Mouse (Mus musculus) brain, adult 2 months (tissue): ENCODE measurements around the gene Rps15.

Experiments
- DNase-seq: peaks from one replicate; pipeline ENCODE4 v3.0.0; 2011; ENCODE audit warnings: low read depth, low spot score

Rps15 gene

DNA sequence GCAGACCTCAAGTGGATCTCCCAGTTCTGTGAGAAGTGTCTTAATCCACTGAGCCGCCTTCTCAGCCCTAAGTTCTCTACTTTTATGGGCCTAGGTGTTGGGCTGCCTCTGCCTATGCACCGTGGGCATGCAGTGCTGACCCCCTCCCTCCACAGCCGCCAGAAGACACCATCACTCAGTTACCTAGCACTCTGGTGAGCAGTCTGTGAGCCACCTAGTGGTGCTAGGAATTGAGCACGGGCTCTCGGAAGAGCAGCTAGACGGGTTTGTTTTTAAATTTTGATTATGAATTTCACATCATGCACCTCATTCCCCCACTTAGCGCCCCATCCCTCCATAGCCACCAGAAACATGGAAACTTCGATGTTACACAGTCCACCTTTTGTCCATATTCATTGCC is 3.6 kb upstream of the Rps15 start:
- DNase-seq = no peak

DNA sequence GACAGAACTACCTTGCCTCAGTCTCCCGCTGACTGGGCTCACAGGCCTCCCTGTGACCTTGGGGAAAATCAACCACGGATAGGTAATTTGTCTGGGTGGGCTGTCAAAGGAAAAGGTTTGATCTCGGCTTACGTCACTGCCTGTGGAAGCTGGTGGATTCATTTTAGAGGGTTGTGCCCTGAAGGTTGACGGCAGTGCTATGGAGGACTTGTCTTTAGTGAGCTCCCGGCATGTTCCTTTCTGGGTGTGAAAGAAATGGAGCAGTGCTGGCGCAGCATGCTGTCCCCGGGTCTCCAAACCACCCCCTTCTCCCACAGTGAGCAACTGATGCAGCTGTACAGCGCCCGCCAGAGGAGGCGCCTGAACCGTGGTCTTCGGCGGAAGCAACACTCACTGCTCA is 1.1 kb downstream of the Rps15 start:
- DNase-seq = no peak

DNA sequence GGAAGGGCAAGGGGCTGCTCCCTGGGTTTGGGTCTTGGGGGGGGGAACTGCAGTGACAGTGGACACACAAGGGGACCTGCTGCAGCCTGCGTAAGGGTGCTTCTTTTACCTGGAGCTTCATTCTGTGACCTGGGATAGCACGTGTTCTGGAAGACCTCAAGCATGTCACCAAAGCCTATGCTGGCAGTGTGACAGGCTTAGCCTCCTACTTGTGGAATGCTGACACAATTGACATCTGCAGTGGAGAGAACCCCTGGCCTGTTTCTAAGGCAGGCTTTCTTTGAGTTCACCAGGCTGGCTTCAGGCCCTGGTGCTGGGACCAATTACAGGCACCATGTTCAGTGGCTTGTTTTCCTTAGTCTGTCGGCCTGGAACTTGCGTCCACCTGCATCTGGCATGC is 2.1 kb downstream of the Rps15 start:
- no peak for DNase-seq

DNA sequence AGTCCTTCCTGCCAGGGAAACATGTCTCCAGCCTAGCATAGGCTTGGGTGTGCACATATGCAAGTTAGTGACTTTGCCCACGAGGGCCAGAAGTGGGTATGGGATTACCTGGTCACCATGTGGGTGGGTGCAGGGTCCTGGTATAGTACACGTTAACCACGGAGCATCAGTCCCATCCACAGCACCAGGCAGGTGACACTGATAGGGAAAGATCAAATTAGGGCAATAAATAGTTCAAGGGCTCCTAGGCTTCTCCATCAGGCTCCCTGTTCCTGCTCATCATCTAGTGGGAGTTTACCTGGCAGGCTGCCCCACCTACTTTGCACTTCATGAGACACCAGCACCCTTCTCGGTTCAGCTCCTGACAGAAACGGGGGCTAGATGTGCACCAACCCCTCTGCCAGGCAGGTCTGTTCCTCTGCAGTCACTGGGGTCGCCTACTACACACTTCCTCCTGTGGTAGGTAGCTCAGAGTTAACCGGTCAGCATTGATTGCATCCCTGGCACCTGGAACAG is 2.6 kb downstream of the Rps15 start:
- no peak for DNase-seq

DNA sequence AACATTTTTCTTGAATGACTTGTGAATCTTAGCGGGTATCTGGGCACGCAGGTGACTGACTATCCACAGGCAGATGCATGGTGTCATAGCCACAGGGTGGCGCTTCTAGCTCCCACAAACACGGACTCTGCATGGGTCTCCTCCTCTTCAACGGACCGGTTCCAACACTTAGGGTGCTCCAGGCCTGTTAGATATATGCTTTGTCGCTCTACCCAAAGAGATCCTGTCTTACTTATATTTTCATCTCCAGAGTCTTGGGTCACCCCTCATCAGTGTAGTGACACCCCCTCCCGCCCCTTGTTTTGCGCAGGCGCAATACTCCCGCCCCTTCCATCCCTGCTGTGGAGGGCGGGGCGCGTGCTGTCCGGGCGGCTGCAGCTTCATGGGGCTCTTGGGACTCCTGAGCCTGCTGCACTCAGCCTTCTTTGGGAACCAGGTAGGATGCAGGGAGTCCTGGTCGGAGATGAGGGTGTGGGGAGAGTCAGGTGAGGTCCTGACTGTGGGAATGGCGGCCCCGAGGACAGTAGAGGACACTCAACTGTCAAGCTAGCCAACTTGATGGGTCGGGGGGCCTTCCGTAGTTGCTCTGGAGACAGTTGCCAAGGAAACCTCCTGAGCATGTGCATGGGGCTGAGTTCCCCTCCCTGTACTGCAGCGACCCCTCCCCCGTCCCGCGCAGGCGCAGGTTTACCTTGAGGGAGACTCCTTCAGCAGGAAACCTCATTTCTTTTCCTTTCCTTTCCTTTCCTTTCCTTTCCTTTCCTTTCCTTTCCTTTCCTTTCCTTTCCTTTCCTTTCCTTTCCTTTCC is 3.6 kb downstream of the Rps15 start, which contains the start of gene Apc2:
TSS of gene Apc2 (plus strand) at position 360 of the 808 bp plus-strand sequence.
- DNase-seq = peak; percentile 89

DNA sequence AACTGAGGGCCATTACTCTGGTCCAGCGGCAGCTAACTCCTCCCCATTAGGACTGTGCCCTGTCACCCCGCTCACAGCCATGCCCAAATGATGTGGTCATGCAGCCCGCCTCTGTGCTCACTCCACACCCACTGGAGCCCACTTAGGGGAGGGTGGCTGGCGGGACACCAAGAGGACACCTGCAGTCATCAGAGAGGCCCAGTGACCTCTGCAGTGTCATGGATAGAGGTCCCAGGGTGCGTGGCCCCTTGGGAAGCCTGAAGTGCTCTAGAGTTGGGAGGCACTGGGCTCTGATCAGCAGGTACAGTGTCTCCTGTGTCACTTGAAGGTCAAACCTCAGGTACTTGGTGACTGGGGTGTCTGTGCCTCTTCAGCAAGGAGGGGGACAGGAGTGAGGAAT is 4.6 kb downstream of the Rps15 start:
- no peak for DNase-seq

DNA sequence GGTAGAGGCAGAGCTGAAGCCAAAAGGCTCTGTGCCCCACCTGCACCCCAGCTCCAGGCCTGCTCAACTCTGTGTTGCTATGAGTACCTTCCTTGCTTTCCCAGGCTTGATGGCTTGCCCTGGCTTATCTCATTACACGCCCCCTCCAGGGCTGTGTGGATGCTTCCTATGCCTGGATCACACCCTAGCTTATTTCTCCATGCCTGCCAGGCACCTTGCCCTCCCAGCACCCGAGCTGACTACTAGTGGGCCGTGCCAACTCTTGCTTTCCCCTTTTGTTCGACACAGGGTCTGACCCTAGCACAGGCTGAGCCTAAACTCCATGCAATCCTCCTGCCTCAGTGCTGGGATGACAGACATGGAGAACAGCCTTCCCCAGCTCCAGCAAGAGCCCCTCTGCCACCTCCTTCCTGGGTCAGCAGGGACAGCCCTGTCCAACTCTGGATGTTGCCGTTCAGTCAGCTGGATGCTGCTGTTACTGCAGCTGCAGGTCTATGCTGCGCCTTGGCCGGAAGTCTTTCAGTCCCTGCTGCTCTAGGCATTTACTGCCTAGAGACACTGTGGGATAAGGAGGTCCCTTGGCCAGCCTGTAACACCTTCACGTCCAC is 5.4 kb downstream of the Rps15 start:
- DNase-seq = no peak

DNA sequence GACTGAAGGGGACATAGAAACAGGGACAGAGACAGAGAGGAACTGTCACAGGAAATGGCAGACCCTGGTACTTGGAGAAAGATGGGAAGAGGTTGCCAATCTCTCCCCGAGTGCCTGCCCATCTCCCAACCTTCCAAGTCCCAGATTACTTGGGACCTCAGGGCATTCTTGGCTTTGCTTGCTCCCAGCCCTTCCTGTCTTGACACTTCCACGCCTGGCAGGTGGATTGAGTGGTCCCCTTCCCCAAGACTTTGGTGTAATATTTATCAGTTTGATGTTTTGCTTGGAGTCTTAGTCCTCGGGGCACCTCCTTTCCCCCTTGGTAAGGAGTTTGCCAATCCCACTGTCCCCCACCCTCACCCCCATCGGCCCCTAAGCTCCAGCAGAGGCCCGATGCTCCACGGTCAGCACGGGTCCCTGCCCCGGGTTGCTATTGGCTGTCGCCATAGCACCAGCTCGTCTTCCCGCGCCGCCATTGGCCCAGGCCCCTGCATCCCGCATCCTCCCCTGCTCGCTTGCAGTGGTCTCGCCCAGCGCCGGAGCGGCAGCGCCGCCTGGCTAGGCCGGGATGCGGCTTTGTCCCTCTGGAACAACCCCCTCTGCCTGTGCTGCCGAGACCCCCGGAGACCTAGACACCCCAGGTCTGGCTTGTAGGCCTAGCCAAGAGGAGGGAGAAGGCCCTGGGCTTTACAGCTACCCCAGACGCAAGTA is 6.5 kb downstream of the Rps15 start:
- peak; percentile 98 for DNase-seq

DNA sequence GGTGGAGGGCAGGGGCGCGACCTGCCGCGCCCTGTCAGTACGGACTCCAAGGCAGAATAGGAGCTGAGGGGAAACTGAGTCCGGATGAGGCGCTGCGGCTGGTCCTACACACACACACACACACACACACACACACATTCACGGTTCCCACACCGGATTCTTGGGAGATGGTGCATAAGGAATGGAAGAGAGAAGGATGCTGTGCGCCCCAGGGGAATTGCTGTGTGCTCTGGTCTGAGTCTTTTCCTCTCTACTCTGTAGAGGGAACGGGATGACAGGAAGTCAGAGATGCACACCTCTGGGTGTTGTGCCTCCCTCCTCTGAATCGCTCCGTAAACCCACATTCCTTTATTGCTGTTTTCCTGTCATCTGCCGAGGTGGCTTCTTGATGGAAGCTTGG is 7.0 kb downstream of the Rps15 start:
- DNase-seq = peak; percentile 55

DNA sequence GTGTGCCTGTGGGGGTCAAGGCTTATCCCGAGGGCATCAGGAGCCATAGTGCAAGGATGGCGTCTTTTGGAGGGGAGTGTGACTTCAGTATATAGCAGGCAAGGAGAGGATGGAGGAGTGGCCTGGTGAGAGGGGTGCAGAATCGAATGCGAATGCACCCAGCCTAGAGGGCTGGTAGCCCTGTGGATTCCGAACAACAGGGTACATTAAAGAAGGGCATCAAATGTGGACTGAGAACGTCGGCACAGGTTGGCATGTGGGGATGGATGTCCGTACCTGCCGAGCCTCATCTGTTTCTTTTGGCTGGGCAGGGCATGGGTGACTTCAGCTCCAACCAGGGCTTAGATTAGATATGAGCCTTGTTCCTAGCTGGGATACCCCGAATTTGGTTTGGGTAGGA is 7.6 kb downstream of the Rps15 start:
- DNase-seq = no peak

DNA sequence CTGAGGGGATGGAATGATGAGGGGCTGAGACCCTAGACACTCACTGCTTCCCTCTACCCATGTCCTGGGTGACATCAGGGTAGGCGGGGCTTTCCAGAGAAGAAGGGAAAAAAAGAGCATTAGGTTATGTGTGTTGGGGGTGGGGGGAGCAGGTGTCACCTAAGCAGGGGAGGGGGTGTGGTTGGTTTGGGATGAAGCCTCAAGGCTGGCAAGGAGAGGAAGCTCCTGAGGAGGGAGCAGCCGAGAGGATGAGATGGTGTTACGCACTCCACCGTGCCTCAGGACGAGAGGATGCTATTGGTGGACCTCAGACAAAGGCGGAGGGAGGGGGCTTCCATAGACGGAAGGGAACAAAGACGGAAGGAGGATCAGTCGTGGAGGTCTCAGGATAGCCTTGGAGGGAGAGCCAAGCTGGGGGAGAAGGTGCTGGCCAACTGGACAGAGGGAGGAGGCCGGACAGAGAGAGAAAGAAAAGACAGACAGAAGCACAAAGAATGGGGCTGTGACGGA is 8.5 kb downstream of the Rps15 start:
- peak; percentile 79 for DNase-seq

DNA sequence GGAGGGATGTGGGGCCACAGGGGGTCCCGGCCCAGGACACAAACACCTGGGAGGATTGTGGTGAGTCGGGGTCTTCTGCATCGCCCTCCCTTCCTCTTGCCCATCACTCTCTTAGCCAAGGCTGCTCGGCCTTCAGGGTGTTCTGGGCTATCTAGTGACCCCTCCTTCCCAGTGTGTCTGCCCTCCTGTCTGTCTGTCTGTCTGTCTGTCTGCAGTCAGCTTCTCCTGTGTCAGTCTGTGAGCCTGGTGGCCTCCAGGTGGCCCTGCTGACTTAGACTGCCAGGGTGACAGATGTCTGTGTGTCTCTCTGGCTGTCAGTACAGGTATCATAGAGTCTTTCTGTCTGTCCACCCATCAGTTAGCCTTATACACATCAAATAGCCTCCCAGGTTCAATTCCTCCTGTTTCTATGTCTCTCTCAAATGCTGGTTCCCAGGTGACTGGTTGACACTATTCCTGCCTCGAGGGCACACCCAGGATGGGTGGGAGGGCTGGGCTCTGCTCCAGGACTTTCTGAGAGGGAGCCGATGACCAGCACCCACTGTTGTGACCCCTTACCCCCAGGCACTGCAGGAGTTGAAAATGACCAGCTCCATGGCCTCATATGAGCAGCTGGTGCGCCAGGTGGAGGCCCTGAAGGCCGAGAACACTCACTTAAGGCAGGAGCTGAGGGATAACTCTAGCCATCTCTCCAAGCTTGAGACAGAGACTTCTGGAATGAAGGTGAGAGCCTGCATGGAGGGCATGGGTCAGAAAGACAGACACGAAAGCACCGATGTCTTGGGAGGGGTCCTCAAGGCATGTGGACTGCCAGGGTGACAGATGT is 9.2 kb downstream of the Rps15 start:
- no peak for DNase-seq

DNA sequence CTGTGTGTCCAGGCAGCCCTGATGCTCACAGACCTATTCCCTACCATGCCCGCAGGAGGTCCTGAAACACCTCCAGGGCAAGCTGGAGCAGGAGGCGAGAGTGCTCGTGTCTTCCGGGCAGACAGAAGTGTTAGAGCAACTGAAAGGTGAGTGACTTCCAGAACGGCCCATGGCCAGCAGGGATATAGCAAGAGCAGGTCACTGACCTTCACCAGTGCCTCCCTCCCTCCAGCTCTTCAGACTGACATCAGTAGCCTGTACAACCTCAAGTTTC is 9.8 kb downstream of the Rps15 start:
- no peak for DNase-seq

DNA sequence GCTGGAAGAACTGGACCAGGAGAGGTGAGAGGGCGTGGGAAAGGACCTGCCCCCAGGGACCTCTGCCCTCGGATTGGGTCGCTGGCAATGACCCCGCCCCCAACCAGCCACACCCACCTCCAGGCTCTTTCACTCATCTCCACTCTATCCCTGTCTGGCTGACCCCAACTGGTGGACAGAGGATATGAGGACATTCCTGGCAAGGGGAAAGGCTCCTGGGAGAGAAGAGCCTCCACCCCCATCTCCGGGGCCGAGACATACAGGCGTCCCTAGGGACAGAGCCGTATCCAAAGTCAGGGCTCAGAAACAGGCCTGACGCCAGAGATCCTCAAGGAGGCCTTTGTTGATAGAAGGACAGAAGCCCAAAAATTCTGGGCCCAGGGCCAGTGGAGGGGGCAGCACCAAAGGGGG is 10.2 kb downstream of the Rps15 start:
- peak; percentile 78 for DNase-seq

DNA sequence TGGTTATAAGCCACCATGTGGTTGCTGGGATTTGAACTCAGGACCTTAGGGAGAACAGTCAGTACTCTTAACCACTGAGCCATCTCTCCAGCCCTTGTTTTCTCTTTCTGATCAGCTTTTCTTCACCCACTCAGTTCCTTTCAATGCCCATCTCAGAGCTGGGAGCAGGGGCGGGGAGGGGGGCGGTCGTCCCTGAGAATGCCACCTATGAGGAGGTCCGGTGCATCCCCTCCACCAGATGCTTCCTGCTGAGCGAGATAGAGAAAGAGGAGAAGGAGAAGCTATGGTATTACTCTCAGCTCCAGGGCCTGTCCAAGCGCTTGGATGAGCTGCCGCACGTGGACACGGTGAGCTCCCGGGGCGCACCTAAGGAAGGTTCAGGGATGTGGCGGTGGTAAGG is 12.2 kb downstream of the Rps15 start:
- no peak for DNase-seq

DNA sequence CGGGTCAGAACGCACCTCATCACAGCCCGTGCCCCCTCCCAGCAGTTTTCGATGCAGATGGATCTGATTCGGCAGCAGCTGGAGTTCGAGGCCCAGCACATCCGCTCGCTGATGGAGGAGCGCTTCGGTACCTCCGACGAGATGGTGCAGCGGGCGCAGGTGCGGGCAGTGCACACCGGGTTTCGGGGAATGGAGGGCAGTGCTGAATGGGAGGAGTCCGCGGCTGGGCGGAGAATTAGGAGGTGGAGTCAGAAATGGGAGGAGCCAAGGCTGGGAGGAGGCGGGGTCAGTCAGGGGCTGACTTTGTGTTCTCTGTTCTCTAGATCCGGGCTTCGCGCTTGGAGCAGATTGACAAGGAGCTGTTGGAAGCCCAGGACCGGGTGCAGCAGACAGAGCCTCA is 12.6 kb downstream of the Rps15 start:
- DNase-seq = no peak

DNA sequence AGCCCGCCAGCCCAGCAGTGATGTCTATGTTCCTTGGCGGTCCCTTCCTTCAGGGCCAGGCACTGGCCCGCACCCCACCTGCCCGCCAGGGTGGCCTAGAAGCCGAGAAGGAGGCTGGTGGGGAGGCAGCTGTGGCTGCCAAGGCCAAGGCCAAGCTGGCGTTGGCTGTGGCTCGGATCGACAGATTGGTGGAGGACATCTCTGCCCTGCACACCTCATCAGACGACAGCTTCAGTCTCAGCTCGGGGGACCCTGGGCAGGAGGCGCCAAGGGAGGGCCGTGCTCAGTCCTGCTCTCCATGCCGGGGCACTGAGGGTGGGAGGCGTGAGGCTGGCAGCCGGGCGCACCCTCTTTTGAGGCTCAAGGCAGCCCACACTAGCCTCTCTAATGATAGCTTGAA is 19.3 kb downstream of the Rps15 start:
- DNase-seq = no peak

DNA sequence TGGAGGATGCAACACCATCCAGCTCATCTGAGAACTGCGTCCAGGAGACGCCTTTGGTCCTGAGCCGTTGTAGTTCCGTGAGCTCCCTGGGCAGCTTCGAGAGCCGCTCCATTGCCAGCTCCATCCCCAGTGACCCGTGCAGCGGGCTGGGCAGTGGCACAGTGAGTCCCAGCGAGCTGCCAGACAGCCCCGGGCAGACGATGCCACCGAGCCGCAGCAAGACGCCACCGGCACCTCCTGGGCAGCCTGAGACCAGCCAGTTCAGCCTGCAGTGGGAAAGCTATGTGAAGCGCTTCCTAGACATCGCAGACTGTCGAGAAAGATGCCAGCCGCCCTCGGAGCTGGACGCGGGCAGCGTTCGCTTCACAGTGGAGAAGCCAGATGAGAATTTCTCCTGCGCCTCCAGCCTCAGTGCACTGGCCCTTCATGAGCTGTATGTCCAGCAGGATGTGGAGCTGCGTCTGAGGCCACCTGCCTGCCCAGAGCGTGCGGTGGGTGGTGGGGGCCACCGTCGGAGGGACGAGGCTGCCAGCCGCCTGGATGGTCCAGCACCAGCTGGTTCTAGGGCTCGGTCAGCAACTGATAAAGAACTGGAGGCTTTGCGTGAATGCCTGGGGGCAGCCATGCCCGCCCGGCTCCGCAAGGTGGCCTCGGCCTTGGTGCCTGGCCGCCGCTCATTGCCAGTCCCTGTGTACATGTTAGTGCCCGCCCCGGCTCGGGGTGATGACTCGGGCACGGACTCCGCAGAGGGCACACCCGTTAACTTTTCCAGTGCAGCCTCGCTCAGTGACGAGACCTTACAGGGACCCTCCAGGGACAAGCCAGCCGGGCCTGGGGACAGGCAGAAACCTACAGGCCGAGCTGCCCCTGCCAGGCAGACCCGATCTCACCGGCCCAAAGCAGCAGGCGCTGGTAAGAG is 20.6 kb downstream of the Rps15 start:
- no peak for DNase-seq

DNA sequence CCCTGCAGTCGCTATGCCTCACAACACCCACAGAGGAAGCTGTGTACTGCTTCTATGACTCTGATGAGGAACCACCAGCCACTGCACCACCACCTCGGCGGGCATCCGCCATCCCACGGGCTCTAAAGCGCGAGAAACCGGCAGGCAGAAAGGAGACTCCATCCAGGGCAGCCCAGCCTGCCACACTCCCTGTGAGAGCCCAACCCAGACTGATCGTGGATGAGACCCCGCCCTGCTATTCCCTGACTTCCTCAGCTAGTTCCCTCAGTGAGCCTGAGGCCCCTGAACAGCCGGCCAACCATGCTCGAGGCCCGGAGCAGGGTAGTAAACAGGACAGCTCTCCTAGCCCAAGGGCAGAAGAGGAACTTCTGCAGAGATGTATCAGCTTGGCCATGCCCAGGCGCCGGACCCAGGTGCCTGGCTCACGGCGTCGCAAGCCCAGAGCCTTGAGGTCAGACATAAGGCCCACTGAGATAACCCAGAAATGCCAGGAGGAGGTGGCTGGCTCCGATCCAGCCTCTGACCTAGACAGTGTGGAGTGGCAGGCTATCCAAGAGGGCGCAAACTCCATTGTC is 21.5 kb downstream of the Rps15 start:
- DNase-seq = peak; percentile 78

DNA sequence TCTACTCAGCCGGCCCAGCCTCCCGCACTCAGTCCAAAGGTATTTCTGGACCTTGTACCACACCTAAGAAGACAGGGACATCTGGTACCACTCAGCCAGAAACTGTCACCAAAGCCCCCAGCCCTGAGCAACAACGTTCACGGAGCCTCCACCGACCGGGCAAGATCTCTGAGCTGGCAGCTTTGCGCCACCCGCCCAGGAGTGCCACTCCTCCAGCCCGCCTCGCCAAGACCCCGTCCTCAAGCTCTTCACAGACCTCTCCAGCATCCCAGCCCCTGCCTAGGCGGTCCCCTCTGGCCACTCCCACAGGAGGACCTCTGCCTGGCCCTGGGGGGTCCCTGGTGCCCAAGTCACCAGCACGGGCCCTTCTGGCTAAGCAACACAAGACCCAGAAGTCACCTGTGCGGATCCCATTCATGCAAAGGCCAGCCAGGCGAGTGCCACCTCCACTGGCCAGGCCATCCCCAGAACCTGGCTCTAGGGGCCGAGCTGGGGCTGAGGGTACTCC is 22.3 kb downstream of the Rps15 start:
- no peak for DNase-seq
